Mouse (Mus musculus) right cerebral cortex, adult 18-20 months (tissue): ENCODE results near the gene Xpr1.

Source experiments
- DNase-seq: peaks from one replicate; pipeline ENCODE4 v3.0.0; 2022; ENCODE audit warnings: mixed read lengths

Gene Xpr1

DNA sequence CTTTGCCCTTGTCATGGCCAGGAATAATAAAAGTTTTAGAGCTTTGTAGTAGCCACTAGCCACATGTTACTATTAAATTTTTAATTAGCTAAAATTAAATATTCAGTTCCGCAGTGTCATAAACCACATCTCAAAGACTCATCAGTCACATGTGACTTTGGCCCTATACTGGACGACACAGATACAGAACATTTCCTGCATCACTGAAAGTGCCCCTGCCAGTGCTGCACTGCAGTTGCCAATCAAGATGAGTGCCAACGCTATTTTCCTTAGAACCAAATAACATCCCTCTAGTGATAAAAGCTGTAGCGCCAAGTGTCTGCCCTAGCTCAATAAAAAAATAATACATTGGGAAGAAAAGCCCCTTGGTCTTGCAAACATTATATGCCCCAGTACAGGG lies 17.2 kb downstream of the Xpr1 start:
- no peak for DNase-seq

DNA sequence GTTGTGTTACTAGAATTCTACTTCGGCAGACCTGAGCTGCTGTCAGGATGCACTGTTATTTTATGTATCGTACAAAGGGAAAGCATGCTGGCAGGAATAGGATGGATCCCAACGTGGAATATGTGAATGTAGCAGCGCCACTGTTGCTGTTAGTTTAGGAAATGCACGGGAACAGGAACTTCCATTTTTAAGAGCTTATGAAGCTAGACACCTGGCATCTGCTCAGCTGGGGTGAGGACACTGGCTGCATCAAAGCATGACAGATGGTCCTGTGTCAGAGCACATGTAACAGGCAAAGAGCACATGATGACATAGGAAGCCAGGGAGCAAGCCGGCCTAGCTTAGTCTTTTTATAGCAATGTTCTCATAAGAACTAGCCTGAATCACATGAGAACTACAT lies 22.4 kb downstream of the Xpr1 start:
- no peak for DNase-seq

DNA sequence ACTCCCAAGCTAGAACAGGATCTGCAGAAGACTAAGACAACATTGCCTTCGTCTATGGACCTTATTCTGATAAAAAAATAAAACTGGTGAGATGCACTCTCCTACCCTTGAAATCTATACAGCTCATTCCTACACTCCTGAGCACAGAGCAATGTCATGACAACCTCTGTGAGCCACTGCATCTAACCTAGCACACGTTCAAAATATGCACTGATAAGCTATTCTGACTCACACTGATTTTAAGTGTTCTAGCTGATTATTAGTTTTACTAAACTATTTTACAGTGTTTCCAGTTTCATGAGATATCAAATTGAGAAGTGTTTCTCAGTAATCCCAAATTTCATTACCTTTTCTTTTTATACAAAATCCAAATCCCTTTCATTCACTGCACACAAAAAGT lies 23.2 kb downstream of the Xpr1 start:
- DNase-seq: no peak

DNA sequence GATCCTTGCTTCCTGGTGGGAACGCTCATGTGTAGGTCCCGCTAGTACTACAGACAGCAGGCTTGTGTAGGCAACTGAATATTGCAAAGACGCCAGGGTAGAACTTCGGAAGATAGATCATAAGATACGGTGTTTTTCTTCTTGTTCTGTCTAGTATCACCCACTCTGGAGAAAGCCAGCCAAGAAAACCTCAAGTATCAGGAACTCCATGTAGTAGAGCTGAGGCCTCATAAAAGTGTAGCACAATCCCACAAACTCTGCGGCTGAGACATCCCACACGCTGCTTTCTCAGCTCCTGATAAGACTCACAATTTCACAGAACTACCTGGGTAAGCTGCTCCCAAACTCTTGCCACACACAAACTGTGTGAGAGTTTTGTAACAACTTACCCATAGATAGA lies 24.4 kb downstream of the Xpr1 start:
- peak; percentile 23 for DNase-seq

DNA sequence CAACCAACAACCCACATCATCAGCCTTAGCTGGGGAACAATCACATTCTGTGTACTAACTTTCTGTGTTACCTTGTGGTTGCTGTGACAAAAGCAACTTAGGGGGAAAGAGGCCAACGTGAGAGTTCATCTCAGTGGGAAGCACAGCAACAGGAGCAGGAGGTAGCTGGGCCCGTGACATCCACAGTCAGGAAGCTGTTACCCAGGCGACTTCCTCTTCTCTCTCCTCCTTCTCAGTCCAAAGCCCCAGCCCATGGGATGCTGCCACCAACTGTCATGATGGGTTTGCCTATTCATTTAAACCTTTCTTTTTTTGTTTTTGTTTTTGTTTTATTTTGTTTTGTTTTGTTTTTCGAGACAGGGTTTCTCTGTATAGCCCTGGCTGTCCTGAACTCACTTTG lies 25.7 kb downstream of the Xpr1 start:
- no peak for DNase-seq

DNA sequence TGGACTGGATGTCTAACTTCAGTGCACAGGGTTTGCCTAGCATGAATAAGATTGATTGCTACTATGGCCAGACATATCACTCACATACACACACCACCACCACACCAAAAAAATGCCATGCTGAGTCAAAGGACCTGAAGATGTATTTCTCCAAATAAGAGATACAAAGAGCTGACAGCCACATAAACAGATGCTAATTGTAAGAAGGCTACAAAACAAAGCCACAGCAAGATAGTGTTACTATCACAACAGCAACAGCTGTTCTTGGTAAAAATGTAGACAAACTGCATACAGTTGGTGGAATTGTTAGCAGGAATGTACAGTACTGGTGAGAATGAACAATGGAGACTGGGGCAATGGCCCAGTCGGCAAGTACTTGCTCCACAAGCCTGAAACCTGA lies 28.8 kb downstream of the Xpr1 start:
- DNase-seq: no peak

DNA sequence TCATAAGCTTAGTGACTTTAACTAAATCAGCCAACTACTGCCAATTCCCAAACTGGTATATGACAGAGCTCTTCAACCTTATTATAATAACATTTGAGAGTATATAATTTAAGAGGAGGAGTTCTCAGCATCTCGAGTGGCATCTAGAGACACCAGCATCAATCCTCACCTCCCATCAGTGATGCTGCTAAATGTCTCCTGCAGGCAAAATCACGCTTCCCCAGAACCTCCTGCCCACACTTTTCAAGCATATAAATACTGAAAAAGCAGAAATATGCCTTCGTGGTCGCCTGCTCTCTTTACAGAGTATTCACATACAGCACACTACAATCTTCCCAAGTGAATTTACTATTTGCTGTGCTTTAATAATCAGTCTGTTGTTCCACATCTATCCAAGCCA lies 30.7 kb downstream of the Xpr1 start:
- no peak for DNase-seq

DNA sequence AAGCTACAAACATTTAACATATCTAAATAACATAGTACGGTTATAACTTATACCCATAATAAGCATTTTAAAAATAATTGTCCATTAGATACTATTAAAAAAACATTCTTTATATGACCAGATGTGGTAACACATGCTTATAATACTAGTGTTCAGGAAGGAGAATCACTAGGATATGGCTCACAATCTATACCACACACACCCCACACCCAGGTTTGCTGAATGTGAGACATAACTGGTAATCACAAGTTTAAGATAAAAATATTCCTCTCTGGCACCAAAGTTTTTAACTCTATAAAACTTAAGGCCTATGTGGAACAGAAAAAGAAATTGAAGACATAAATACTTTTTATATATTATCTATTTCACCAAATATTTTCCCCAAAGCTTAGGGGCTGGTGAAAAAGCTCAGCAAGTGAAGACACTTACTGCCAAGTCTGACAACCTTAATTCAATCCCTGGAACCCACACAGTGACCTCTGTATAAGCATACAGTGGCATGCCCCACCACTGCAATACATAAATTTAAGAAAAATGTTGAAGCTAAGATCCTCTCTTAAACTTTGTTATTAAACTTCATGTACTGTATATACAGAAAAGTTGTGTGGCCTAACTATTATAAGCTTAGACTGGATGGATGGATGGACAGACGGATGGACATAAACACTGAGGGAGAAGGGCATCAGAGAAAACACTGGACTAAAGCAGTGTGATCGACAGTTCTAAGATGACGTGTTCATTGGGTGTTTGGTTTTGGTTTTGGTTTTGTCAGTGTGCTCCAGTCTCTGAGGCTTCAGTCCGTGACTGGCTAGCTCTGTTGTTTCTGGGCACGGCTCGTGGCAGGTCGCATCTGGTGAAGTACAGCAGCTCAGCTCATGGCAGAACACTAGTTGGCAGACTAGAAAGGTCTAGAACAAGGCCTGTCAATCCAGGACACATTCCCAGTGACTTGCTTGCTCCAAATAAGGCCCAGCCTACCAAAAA lies 33.6 kb downstream of the Xpr1 start:
- no peak for DNase-seq

DNA sequence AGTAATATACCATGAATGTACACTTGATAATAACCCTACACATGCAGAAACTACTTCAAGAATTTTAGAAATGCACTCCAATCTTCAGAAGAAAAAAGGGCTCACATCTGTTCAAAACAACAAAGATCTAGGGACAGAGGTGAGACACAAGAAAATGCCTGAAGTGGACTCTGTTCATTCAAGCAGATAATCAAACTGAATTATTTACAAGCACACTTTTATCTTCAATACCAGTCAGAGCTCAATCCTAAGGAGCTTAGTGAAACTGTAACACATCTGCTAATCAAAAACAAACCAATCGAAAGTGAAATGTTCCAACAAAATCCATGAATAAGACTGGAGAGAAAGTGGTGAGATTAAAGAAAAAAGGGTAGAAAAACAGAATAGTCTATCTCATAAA lies 35.3 kb downstream of the Xpr1 start:
- DNase-seq: no peak

DNA sequence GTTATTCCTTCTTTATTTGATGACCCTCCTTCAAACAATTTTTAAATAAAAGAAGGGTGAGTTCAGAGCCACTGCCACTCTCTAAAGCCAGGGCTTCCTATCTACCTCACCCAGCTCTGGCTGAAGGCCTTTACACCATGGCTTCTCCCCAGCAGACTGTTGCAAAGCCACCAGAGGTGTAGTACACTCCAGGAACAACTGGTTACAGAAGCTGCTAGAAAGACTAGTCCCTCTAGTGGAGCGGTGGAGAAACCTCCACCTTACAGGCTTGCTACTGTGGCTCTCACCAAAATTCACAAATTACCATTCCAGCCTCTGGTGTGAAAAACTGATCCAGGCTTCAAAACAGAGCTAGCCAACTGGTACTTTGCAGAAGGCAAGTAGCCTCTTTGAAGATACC lies 37.9 kb downstream of the Xpr1 start:
- DNase-seq: no peak

DNA sequence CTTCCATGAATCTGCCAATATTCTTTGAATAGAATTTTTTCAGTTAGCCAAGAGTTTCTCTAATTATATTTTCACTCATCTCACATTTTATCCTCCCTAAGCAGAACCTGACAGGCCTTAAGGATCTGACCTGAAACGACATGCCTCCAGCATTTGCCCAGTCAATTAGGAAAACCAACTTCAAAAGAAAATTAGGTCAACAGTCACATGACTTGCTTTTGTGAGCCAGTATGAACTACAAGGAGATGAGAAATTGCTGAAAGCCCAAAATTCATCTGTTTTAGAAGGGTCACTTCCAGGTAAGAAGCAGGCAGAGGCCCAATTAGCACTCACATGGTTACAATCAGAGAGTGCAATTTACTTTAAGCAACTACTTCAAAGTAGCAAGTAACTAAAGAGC lies 44.4 kb downstream of the Xpr1 start:
- no peak for DNase-seq

DNA sequence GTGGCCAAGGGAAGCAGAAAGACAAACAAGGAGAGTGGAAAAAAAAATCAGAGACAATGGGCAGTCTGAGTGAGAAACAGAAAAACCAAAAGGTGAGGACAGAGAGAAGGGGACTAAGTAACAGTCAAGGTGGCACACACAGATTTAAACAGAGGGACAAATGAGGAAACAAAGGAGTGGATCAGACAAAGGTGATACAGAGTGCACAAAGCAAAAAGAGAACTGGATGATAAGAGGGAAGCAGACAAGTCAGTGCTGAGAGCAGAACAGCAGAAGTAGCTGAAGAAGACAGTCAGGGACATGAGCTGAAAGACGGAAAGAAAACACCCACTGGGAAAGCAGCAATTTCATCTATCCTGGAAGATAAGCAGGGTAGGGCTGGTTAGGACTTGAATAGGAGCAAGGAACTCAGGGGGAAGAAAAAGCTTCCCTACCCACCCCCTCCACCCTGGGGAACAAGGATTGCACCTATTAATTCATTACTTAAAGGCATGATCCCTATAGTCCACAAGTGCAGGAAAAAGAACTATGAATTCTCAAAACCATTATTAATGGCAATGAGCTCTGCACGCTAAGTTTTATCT lies 47.0 kb downstream of the Xpr1 start:
- DNase-seq: no peak

DNA sequence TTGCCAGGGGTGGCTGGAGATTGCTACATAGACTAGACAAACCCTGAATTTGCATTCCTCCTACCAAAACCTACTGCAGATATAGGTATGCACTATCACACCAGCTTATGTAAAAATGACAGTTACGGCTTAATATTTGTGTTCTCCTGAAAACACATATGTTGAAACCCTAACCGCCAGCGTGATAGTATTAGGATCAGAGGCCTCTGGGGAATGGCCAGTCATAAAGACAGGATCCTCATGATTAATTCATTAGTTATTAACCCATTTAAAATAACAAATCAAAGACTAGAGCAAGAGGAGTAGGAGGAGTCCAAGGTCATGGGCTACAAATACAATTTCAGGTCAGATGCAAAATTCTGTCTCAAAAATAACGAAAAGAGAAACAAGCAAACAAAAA lies 50.8 kb downstream of the Xpr1 start:
- DNase-seq: no peak

DNA sequence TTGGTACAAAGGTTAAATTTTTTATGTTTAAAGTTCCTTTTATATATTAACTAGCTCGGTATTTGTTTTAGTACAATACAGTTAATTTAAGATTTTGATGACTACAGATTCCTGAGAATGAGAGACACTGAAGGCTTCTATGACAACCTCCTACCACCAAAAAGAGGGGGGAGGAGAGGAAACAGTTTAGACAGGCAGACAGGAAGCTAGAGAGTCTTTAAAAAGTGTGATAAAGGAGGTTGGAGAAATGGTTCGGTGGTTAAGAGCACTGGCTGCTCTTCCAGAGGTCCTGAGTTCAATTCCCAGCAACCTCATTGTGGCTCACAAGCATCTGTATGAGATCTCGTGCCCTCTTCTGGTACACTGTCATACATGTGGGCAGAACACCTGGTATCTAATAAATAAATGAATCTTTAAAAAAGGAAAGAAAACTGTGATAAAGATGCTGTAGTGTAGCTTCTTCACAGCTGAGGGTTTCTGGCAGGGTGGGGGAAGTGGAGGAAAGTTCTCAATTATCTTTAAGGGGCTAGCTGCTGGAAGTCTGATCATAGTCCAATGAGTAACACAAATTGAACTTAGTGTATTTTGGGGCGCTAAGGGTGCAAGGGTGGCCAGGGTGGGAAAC lies 55.6 kb downstream of the Xpr1 start:
- no peak for DNase-seq

DNA sequence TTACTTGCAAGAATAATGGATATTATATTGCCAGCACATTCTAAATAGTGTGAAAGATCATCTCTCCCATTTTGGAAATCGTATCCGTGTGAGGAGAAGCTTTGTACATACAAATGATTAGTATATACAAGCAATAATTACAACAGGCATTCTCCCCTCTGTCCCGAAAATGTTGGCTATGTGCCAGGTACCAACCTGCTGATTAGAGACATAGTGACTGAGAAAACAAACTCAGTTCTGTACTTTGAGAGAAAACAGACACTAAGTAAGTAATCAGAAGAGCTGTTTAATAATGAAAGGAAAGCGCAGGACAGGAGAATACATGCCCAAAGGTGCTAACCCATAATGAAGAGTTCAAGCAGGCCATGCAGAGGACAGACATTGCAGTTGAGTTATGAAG lies 64.1 kb downstream of the Xpr1 start:
- no peak for DNase-seq

DNA sequence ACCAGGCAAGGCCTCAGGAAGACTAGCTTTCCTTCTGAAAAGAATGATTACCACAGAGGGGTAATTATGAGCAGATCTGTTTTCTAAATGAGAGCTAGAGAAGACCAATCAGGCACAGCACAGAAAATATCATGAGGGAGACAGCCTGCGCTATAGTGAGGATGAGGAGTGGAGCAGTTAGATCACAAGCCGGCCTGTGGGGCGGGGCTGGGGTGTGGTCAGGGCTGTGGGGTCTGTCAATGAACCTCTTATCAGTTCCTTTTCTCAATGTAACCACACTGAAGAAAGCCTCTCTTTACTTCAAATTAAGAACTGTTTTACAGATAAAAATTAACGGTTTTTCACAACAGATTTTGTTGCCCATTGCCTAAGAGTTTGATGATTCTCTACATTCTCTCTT lies 65.7 kb downstream of the Xpr1 start:
- no peak for DNase-seq

DNA sequence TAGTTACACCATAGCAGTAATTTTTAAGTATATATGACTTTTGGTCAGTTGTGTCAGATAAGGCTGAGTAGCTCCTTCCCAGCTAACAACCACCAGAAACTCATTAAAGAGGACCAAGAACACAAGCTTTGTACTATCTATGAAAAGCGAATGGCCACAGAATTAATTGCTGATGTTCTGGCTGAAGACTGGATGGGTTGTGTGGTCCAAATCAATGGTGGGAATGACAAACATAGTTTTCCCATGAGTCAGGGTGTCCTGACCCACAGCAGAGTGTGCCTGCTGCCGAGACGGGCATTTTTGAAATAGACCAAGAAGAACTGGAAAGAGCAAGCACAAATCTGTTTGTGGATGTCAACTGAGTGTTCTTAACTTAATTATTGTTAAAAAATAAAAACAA lies 68.7 kb downstream of the Xpr1 start:
- DNase-seq: no peak

DNA sequence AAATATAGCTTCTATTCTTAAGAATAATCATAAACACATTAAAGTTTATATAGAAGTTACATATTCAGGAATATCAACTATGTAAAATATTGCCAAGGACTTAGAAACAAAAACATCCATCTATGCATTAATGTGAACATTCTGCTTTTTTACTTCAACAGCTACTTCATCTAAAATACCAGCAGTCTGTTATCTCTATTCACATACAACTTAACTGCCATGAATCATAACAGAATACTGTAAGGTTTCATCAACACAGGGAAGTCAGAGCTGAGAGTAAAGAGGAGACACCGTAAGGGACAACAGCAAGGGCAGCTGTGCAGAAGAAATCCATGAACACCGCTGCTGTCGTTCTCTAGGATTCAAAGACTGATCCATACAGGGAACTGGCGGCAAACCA lies 69.9 kb downstream of the Xpr1 start:
- DNase-seq: no peak

DNA sequence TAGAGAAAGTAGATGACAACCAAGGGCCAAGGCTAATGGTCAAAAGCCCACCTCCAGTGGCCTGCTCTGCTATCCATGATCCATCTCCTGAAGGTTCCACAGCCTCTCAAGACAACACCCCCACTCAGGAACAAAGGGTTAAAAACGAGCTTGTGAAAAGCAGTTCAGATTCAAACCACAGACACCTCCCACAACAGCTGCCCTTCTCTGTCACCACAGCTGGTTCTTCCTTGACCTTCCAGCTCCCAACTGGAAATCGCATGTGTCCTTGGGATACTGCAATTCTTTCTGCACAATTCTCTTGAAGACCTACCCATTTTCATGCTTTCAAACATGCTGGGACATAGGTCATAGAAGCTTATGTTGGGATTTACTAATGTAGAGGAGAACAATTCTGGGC lies 73.2 kb downstream of the Xpr1 start:
- no peak for DNase-seq

DNA sequence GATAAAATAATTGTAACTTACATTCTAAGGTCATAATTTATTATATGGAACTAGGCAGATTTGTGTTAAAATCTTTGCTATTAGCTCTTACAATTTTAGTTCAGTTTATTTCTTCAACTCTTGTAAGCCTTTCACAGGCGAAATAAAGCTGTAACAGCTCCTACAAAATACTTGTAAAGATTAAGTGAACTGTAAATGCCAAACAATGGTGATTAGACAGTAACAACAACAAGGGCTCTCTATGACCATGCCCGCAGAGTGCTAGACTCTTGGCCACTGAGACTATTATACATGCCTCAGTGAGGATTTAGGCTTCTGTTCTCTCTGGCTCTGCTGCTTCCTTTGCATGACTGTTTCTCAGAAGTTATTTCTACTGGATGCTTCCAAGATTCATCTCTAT lies 77.6 kb downstream of the Xpr1 start:
- no peak for DNase-seq

DNA sequence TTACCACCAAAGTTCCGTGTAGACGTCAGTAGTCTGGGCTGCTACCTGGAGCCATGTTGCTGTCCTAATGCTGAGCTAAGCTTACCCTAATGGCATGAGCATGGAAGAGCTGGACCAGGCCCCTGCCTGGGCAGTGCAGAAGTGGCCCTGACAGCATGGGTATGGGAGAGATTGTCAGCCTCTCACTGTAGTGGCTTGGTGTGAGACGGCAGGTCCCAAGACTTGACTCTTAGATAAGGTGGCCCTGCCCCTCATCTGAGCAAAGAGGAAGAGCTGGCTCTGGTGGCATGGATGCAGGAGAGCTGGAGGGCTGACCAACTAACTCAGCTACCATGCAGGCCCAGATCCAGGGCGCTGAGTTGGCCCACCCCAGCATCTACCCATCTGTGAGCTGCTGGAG lies 79.9 kb downstream of the Xpr1 start:
- DNase-seq: no peak

DNA sequence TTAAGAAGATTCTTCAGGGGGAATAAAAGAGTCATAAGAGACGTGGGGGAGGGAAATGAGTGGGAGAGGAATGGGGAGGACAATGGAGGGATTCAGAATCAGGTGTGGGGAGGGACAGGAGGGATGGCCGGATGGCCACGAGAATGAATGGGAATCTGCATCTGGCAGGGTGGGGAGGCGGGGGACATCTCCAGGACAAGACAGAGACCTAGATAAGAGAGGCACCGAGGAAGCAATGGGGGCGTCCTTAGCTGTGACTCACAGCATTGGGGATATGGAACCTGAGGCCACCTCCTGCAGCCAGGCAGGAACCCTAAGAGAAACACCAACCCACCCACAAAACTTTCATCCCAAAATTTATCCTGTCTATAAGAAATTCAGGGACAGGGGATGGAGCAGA lies 81.3 kb downstream of the Xpr1 start:
- DNase-seq: no peak

DNA sequence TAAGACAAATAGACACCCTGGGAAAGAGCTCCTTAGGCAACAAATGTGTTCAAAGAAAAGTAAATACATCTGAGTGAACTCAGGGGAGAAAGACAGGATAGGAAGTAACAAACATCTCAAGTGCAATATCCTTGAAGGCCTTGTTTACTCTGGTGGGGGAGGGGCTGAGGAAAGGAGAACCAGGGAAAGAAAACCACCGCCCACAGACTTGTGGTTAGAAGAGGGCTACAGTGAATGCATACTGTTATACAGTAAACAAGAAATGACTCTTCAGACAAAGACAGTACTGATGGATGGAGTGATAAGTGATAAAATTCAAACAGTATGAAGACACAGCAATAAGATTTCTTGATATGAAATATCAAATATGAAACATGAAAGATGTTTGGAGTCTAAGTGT lies 95.0 kb downstream of the Xpr1 start:
- no peak for DNase-seq
